Mouse (Mus musculus) stomach, postnatal 0 days (tissue): ENCODE results near the gene Ddx20.
A peak's percentile ranks its signal among the peaks of the same experiment; 100 is the strongest.

Experiments used
- CTCF ChIP-seq: IDR thresholded peaks from 2 replicates; pipeline ENCODE4 v1.5.1; 2016; ENCODE audit warnings: antibody characterized with exemption, low read depth, mild to moderate bottlenecking, moderate library complexity
- EP300 ChIP-seq: optimal IDR thresholded peaks from 2 replicates; pipeline ENCODE3; 2016; ENCODE audit warnings: antibody characterized with exemption

- TF ChIP-seq EP300 (no peak), CTCF (peak; percentile 99)
These were observed 12.7 kb downstream of the Ddx20 start for GRCm38 (mm10) chr3:105674595-105675218.
